ENCODE assay signal across 14 mouse cellular contexts in genomic region chr1:171451001-171451400, GRCm38 (mm10). TPM values are rescaled to one million over a fixed set of nuclear protein-coding genes. Genes with fewer than 3 reads are reported as not detected.
"Had no signal": no experiment of that assay in that cellular context is flagged by ENCODE, and none has a peak within 500 bp of the region (broad histone marks: within the 10 kb centered on the region; RNA-seq: fewer than 3 reads in every experiment).

No protein-coding gene starts in this region.

- H3K27ac ChIP-seq: left cerebral cortex, adult 2 months; limb, embryonic 10.5 days; liver, embryonic 12.5 days; lung, embryonic 15.5 days; macrophage; neural tube, embryonic 12.5 days had no signal

- ATAC-seq: intestine, postnatal 0 days; liver, embryonic 12.5 days had no signal

- DNase-seq: kidney, adult 8-10 months; kidney, postnatal 25 days; midbrain, embryonic 14.5 days; retina, postnatal 1 day; right cerebral cortex, postnatal 4 days; spleen, adult 18-20 months; thymus, postnatal 4 days had no signal

- H3K4me3 ChIP-seq: left cerebral cortex, adult 2 months; limb, embryonic 10.5 days; liver, embryonic 12.5 days; lung, embryonic 15.5 days; neural tube, embryonic 12.5 days had no signal

RNA-seq across cellular contexts. Expression of gene Tstd1, which starts 32.3 kb away (rescaled TPM):
- polyA plus RNA-seq: macrophage had no signal
